Mouse (Mus musculus): Measurements from ENCODE around the gene Pla2g5.

Gene Pla2g5

GRCm38 (mm10) chr4:138796513-138797216, 66.6 kb downstream of the Pla2g5 start:
- no peak for DNase-seq (ENCODE audit: low spot score)

- no peak for DNase-seq (ENCODE audit: low spot score)
Observed at GRCm38 (mm10) chr4:138794344-138794743, 68.9 kb downstream of the Pla2g5 start.

- DNase-seq (ENCODE audit: low spot score), result no peak
Observed at GRCm38 (mm10) chr4:138793276-138793675, 70.0 kb downstream of the Pla2g5 start.

- no peak for DNase-seq (ENCODE audit: low spot score)
Observed at GRCm38 (mm10) chr4:138792599-138792998, 70.7 kb downstream of the Pla2g5 start.

- no peak for DNase-seq (ENCODE audit: low spot score)
Observed at GRCm38 (mm10) chr4:138791452-138791851, 71.8 kb downstream of the Pla2g5 start.

- DNase-seq (ENCODE audit: low spot score), result no peak
Observed at GRCm38 (mm10) chr4:138788381-138788780, 74.9 kb downstream of the Pla2g5 start.

- no peak for DNase-seq (ENCODE audit: low spot score)
Observed at GRCm38 (mm10) chr4:138786141-138786540, 77.1 kb downstream of the Pla2g5 start.

GRCm38 (mm10) chr4:138785721-138786120, 77.6 kb downstream of the Pla2g5 start:
- DNase-seq (ENCODE audit: low spot score), result no peak

- peak; percentile 57 for DNase-seq (ENCODE audit: low spot score)
Observed at GRCm38 (mm10) chr4:138782098-138782497, 81.2 kb downstream of the Pla2g5 start.

- DNase-seq (ENCODE audit: low spot score), result no peak
Observed at GRCm38 (mm10) chr4:138780300-138780699, 83.0 kb downstream of the Pla2g5 start.

GRCm38 (mm10) chr4:138777417-138778407, 85.6 kb downstream of the Pla2g5 start:
- DNase-seq (ENCODE audit: low spot score), result no peak

- DNase-seq (ENCODE audit: low spot score), result no peak
Observed at GRCm38 (mm10) chr4:138775435-138775834, 87.8 kb downstream of the Pla2g5 start, which contains the start of gene Pla2g2d. TSS of gene Pla2g2d (plus strand) at chr4:138775735.

GRCm38 (mm10) chr4:138772386-138772785, 90.9 kb downstream of the Pla2g5 start:
- no peak for DNase-seq (ENCODE audit: low spot score)

- DNase-seq (ENCODE audit: low spot score), result no peak
Observed at GRCm38 (mm10) chr4:138771970-138772369, 91.3 kb downstream of the Pla2g5 start.

GRCm38 (mm10) chr4:138762266-138762665, 101.0 kb downstream of the Pla2g5 start:
- DNase-seq (ENCODE audit: low spot score), result no peak

- DNase-seq (ENCODE audit: low spot score), result no peak
Observed at GRCm38 (mm10) chr4:138757416-138757815, 105.9 kb downstream of the Pla2g5 start, which contains the start of gene Pla2g2f. TSS of gene Pla2g2f (minus strand) at chr4:138757626.

GRCm38 (mm10) chr4:138755983-138756382, 107.3 kb downstream of the Pla2g5 start:
- no peak for DNase-seq (ENCODE audit: low spot score)

- no peak for DNase-seq (ENCODE audit: low spot score)
Observed at GRCm38 (mm10) chr4:138755439-138755838, 107.8 kb downstream of the Pla2g5 start.

GRCm38 (mm10) chr4:138754432-138754831, 108.8 kb downstream of the Pla2g5 start:
- DNase-seq (ENCODE audit: low spot score), result no peak

- DNase-seq (ENCODE audit: low spot score), result no peak
Observed at GRCm38 (mm10) chr4:138753608-138754007, 109.7 kb downstream of the Pla2g5 start.

GRCm38 (mm10) chr4:138752603-138753002, 110.7 kb downstream of the Pla2g5 start:
- DNase-seq (ENCODE audit: low spot score), result no peak

Measured in left cerebral cortex, adult 11 months (tissue).